Mouse (Mus musculus): ENCODE results near the gene Sim2.

Sim2 gene

DNA sequence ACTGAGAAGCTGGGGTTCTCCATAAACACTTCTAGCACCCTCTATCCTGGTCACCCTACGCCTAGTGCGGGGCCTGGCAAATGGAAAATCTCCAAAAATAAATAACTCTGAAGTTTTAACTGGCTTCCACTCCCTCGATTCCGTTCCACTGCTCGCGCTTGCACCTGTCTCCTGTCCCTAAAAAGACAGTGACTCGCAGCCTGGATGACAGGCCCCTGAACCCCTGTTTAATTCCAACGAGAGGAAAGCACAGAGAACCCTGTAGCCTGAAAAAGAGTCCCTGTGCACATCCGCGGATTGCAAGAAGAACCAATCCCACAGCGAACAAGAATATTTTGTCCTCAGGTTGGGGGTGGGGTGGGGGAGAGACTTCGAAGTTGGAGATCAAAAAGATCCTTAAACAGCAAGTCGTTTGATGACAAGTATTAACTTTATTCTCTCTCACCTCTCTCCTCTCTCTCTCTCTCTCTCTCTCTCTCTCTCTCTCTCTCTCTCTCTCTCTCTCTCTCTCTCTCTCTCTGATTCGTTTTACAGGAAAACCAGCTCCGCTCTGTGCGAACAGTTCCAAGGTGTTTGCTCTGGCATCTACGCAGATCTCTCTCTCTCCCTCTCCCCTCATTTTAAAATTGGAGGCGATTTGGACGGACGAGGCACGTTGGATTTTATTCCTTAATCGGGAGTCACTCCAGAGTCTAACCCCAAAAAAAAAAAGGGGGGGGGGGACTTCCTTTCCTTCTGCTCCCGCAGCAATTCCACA, 6.2 kb upstream of the Sim2 start:
- in situ Hi-C loops (cut with MboI, MseI): no loop called here

DNA sequence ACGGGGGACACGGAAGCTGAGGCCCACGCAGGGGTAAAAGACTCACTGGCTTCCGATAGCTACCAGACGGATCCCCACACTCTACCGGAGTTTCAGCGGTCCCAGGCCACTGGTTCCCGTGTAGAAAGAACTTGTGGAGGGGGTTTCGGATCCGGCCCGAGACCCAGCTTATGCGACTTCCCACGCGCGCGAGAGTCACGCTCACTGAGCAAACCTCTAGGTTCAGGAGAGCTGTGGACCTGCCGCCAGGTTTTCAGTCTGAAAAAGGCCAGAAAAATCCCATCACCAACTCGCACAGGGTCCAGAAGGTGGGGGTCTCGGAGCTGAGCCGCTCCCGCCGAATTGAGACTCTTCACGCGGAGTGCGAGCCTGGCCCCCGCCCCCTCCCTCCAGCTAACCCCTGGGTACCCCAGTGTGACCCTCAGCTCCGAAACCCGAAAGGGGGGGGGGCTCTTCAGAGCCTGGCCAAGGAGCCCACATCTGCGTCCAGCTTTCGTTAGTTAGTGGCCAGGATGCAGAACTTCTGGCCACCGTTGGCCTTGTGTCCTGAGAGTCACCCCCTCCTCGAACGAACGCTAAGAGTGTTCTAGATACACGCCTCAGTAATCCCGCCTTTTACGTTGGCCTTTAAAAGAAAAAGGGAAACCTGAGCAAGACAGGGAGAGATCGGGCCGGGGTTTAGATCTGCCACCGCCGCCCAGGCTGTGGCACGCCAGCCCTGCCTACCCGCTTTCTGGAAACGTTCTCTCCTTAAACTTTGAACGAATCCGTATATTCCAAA, 5.5 kb upstream of the Sim2 start:
- in situ Hi-C loops (cut with MboI, MseI): no loop called here

DNA sequence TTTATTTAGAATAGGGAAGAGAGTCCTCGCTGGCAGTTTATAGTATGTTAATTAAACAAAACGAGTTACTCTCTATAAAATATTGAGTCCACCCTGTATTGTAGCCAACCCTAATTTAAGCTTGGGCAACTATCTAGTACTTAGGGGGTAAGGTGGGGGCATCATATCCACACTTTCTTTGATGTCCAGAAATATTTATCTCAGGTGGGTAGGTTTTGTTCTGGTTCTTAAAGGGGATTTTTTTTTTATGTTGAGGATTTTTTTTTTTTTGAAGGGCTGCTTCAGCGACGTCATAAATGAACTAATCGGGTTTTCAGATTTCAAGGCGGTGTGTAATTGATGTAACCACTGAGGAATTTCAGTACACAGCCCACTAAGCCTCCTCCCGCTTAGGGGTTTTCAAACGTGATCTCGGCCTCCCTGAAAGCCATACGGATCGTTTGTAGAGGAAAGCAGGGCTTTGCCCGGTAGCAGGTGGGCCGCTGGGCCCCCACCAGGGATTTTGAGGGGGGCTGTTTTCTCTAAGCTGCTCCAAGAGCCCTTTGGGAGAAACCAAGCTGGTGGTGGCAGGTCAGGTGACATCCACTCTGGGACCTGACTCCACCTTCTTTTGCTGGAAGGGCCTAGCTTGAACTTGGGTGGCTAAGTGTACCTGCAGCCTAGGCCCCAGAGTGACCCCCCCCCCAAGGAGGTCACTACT, 4.7 kb upstream of the Sim2 start:
- in situ Hi-C loops (cut with MboI, MseI): no loop called here

DNA sequence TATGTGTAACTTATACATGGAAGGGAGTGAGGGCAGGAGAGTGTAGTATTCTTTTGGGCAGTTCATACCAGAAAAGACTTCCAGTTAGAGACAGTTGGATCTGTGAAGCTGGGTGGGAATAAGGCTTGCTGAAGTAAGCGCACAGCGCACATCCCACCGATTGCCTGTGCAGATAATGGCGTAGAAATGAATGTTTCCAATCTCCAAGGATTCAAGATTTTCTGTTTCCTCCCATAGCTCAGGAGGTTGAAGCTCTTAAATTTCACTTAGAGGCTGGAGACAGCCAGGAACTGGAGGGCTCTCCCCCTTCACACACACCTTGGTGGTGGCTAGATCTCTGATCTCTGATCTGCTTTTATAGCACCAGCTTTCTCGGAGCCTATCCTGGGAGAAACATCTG, 3.1 kb upstream of the Sim2 start:
- in situ Hi-C loops (cut with MboI, MseI): no loop called here

DNA sequence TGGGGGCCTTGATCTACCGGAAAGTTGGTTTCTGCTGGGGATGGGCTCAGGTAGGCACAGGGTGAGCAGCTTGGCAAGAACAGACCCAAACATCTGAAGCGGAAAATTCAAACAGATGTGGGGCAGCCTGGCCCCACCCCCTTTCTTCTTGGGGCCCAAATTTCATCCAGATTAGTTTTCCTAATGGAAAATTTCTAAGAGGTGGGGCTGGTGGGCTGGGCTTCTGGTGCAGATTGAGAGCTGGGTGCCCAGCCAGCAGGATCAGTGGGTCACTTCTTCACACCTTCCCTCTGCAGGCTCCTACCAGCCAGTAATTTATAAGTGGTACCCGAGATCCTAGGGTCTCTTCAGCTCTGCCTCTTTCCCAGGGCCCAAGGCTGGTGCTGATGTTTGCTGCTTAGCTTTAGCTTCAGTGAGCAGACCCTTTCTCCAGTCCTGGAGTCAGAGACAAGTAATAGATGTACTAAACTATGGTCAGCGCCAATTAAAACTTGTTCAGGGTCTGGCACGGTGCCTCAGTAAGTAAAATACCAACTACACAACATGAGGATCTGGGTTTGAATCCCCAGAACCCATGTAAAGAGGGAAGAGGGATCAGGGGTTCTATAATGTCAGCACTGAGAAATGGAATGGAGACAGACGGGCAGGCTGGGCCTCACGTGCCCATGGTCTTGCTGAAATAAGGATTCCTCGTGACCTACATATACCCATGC, 2.6 kb upstream of the Sim2 start:
- in situ Hi-C loops (cut with MboI, MseI): no loop called here

DNA sequence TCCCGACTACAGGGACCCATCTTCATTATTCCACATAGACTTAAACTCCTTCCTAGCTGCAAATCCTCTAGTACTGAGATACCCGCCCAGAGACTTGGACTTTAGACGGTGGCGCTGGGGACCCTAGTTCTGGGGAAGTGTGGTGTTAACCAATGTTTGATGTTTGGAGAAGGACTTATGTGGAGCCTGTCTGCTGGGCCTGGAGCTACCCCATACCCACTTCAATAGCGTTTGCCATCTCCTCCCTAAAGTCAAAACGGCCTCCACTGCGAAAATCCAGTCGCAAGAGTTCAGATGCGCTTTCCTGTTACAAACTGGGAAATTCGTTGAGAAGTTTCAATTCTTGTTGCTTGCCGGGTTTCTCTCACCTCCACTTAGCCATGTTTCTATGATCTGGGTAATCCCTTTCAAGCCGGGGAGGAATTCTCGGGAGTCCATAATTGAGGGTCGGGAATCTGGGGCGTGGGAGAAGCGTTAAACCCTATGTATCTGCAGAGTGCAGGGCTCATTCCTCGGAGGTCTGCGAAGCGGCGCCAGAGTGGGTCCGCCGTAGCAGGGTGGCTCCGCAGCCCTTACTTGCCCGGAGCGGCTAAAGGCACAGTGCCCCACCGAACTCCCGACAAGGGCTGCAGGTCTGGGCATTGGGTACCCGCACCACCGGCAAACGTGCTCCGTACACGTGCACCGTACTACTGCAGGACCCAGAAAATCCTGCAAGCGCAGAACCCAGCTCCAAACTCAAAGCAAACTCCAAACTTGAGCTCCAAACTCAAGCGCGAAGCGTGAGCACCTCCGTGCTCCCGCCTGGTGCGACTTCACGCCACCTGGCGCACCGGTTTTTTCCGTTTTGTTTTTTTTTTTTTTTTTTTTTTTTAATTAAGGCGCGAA, 1.5 kb upstream of the Sim2 start:
- in situ Hi-C loops (cut with MboI, MseI): no loop called here

DNA sequence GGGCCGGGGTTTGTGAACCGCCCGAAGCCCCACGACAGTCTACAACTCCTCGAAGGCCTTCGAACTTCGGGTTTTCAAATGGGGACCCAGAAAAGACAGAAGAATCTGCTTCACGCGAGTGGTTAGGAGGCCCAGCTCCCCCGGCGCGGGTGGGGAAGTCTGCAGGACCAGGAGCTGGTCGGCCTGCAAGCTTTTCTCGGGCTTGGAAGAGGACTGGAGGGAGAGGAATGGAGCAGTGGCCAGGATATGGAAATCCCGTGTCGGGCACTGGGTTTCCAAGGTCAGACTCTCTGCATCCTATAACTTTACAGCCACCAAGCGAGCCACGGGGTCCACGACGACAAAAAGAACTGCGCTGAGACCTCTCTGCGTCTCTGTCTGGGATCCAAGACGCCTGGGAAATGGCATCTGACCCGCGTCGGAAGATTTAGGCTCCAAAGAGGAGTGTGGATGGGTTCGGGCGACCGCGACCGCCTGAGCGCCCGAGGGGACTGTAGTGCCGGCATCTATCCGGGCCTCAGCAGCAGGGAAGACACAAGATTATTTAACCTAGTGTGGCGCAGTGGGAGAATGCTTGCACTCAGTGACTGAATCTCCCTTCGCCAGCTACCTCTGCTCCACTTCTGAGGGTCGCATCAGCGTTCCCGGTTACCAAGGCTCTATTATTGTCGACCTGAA, 744 bp upstream of the Sim2 start:
- in situ Hi-C loops (cut with MboI, MseI): no loop called here

DNA sequence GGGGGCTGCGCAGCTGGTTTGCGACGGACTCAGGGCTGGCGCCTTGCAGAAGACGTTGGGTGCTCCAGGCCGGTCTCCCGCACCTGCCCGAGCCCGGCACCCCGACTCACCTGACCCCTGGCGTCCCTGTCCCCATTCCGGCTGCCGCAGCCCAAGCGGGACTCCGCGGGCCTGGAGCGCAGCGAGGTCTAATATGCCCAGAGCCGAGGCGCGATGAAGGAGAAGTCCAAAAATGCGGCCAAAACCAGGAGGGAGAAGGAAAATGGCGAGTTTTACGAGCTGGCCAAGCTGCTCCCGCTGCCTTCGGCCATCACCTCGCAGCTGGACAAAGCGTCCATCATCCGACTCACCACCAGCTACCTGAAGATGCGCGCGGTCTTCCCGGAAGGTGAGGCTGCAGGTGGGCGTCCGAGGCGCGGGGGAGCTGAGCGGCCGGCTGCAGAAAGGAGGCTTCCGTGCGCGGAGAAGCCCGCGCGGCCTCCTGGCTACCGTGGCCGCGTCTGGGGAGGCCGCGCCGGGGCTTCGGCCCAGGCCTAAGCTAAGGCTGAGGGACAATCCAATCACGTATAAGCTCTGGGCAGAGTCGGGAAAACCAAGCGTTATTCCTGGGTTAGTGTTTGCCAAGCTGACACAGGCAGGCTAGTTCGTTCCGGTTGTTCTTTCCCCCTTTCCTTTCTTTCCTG, 1.0 kb downstream of the Sim2 start:
- in situ Hi-C loops (cut with MboI, MseI): no loop called here

DNA sequence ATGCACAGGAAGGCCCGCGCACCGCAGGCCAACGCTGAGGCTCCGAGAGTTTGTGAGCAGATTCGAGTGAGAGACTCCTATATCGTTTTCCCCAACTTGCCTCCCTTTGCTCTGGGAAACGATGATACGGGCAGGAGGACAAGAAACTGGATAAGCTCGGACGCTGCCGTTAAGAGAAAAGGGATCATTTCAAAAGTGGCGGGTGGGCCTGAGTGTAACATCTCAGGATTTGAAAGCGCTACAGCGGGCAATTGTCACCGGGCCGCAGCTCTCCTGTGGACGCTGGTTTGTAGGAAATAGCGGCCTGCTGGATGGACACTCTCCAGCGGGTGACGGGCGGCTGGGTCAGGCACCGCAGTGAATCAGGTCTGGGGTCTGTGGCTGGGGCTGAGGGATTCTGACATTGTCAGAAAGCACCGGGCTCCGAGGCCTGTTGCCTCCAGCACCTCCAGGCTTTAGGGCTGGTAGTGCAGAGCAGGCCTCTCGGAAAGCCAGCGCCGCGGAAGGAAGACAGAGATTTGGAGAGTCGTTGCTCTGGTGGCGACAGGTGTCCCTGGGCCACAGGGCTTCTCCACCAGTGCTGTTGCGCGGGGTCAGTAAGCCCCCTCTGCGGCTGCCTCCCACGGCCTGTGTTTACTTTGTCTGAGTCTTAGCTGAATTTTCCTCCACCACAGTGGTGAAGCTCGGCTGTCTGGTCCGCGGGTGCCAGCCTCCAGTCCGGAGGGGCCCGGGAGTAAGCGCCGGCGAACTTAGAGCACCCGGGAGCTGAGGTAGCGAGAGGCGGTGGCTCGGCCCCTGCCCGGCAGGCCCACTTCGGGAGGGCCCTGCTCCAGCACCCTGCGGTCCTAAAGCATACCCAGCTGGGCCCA, 2.2 kb downstream of the Sim2 start:
- in situ Hi-C loops (cut with MboI, MseI): no loop called here

DNA sequence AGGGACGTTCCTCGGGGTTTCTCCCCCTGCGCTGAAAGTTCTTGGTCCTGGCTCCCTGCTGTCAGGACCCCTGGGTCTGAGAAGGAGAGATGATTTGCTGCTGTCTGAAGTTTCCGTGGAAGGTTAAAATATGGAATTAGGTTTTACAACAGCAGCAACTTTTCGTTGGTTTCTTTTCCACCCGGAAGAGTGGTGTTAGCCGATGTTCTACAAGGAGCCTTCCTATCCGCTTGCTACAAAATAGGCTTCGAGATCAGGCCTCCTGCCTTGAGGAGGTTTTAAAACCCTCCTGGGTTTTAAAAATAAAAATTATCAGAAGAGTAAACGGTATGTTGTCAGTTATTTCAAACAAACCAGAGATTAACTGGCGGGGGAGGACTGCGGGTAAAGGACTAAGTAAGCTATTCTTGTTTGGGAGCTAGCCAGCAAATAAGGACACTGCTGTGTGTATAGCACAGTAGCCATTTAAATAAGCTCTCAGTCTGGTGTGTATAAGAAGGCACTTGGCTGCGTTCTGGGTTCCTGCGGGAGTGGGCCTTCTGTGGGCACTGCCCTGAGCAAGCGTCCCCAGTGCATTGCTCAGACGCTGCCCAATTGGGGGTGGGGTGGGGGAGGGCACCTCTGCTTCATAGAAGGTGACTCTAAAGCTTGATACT, 3.0 kb downstream of the Sim2 start:
- in situ Hi-C loops (cut with MboI, MseI): no loop called here

DNA sequence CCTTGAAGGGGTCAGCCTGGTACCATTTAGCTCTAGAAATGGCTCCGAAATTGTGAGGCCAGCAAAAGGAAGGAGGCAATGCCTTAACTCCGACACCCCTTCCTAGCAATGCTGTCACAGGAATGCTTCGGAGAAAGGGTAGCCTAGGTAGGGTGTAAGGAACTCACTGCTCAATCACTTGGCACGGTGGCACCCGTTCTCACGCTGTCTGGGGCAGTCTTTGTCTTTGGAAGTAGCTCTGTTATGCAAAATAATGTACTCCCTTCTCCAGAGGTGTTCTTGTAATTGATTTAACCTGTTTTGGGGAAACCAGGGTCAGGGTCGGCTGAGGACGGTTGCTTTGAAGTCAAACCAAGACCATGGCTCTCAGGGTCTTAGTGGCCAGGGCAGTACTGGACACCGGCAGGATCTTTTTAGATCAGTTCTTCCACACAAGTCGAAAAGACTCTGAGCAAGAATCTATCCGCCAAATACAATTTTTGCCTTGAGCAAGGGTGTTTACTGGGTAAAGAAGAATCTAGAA, 3.6 kb downstream of the Sim2 start:
- in situ Hi-C loops (cut with MboI, MseI): no loop called here

DNA sequence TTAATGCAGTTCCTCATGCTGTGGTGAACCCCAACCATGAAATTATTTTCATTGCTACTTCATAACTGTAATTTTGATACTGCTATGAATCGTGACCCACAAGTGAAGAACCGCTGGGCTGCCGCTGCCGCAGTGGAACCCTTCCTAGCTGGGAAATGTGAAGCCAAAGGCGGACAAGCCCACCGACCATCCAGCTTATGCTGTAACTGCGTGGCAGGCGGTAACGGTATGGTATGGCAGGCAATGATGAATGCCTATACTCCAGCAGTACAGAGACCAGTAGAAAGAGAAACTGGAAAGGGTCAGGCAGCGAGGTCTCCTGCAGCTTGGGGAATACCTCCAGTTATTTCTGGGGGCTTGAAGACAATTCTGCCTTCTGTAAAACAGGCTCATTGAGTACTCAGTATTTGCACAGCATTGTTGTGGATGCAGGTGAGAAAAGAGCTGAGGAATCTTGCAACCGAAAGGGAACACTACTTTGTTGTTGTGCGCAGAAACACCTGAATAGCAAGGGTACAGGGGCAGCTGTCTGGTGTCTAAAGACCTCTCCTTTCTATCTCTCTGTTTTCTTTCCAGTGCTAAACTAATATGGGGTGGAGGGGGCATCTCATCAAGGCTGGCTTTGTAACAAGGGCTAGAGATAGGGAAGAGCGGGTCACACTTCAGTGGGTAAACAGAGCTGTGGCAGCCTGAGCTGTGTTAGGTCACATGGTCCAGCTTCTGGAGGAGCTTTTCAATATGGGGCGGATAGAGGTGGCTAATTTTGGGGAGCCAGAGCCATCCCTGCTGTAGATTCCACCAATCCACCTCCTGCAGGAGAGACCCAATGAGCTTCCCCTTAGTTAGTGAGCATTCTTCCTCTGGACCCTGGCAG, 4.3 kb downstream of the Sim2 start:
- in situ Hi-C loops (cut with MboI, MseI): no loop called here

DNA sequence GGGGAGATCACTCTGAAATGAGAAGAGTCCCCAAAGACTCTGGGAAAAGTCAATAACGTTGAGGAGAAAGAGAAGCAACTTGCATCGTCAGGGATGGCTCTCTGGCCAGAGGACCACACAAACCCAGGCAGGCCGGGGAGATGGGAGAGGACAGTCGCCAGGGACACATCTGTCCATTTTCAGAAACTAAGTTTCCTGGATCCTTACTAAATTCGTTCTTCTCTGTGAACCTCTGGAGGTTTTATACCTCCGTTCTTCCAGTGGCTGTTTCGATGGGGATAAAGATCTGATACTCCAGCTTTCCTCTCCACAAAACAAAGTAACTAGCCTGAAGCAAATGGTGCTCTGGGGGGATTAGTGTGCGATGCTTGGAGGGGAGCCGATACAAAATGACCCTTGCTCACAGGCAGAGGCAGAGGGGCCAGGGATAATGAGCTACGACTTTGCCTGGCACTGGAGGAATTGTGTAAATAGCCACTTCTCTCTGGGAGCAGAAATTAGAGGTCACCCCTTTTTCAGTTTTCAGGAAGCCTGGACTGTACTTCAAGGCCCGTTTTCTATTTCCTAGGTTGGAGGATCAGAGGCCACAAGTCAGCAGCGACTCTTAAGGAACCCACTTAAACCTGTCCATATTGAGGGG, 7.9 kb downstream of the Sim2 start:
- in situ Hi-C loops (cut with MboI, MseI): no loop called here

DNA sequence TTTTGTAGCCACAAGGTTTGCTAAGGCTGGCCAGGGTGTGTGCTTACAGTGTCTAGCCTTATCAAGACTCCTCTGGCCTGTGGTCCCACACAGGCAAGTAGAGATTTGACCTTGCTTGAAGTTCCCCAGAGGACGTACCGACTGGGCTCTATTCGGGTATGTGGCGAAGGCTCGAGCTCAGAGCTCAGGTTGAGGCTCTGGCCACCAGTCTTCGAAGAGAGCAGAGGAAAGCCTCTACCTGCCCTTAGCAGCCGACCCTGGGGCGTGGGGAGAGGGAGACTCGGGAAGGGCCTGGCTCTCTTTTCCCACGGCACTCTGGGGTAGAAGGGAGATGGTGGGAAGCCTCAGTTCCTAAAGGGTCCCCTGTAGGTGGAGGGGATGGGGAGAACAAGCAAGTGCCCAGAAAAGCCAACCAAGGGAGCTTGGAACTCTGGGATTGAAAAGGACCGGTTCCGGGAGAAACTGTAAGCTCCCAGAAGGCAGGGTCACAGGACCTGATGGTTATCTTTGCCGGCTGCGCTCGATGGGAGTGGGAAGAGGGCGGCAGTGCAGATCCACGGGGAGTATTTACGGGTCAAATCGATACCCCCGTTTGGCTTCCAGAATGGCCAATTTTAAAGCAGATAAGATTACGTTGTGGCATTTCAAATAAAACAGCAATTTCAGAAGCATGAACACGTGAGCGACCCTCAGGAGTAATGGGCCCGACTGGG, 8.6 kb downstream of the Sim2 start:
- in situ Hi-C loops (cut with MboI, MseI): no loop called here

DNA sequence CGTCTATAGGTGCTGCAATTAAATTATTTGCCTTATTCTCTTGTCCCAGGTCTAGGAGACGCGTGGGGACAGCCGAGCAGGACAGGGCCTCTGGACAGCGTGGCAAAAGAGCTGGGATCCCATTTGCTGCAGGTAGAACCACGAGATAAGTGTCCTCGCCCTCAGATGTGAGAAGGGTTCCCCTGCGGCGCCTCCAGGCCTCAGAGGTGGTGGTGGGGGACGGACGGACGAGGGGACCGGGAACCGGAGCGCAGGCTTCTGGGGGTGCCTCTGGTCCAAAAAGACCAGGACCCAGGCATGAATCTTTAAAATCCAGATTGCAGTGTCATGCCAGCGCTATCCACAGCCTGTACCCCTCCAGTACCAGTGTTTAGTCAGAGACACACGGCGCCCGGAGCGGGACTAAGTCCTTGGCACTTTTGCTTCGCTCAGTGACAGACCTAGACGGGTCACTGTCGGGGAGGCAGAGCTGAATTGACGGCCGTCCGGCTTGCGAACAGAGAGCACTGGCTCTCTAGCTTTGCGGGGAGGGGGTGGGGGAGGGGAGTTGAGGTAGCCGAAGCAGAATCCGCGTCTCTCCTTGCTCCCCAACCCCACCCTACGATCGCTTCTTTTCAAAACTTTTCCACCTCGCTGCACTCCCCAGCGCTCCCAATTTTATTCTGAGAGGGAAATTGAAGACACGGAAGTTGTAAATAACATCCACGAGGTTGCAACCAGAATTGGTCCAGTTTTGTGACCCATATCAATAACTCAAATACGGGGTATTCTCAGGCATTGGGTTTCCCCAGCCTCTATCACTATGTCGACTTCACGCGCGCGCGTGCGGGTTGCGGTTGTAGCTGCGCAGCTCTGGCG, 9.7 kb downstream of the Sim2 start:
- in situ Hi-C loops (cut with MboI, MseI): no loop called here
